Mouse (Mus musculus): ENCODE data around the gene Cavin4.

DNA sequence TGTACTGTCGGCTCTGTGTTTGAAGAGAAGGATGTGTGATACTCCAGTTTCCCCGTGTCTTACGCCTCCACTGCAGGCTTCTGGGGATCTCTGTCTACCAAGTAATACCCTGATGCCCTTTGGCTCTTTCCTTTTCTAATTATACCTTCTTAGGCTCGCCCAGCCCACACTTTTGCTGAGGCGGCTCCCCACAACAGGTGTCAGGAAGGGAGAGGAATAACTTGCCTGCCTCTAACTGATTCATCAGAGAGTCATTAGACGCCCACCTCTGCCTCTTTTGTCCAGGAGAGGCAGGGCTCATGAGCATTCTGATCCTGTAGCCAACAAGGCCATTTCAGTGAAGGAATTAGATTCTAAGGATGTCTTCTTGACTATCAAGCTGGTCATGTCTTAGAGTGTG, 4.0 kb downstream of the Cavin4 start:
- TF ChIP-seq TAL1 (IDR thresholded peaks at IDR 0.05; ENCODE audit: low read length) (no peak), GATA1 (IDR thresholded peaks at IDR 0.05; ENCODE audit: low read length) (no peak)

Measured in erythroblast, embryonic 14.5 days (primary cell).